Comparison of ENCODE assay signal across 12 mouse cellular contexts in genomic region chr3:126995970-126996369, GRCm38 (mm10).
DNase-seq lines count a peak whose midpoint lies in the region; ATAC-seq and TF ChIP-seq lines count a peak whose summit lies in the region.
"Had no signal": no experiment of that assay in that cellular context is flagged by ENCODE, and none has a peak within 500 bp of the region (broad histone marks: within the 10 kb centered on the region; RNA-seq: fewer than 3 reads in every experiment).

No protein-coding gene starts in this region.

- TF ChIP-seq POLR2A in cortical plate, adult 2 months (IDR thresholded peaks at IDR 0.05; ENCODE audit: extremely low read depth, insufficient read depth, low read length) = no peak

- peaks cover 47% of the 10 kb centered on the region for H3K4me1 ChIP-seq in forebrain, embryonic 12.5 days
- H3K4me1 ChIP-seq in forebrain, embryonic 10.5 days = peaks cover 62% of the 10 kb centered on the region
- H3K4me1 ChIP-seq in cortical plate, adult 2 months (ENCODE audit: control insufficient read depth, insufficient read depth, low read length) = peaks cover 6% of the 10 kb centered on the region

- peak overlapping the region; percentile 53; the same call in 1 of the 2 replicates for H3K27ac ChIP-seq in forebrain, embryonic 12.5 days
- H3K27ac ChIP-seq in forebrain, embryonic 10.5 days = no peak overlapping the region
- peak overlapping the region; percentile 92 for H3K27ac ChIP-seq in layer of hippocampus, adult 2 months
- no peak overlapping the region for H3K27ac ChIP-seq in cortical plate, adult 2 months (ENCODE audit: insufficient read depth, low read length)

- H3K27me3 ChIP-seq in forebrain, embryonic 12.5 days = no peaks in the 10 kb centered on the region
- no peaks in the 10 kb centered on the region for H3K27me3 ChIP-seq in forebrain, embryonic 10.5 days (ENCODE audit: poor library complexity, severe bottlenecking)
- H3K27me3 ChIP-seq: neural tube, embryonic 15.5 days had no signal

- peak overlapping the region; percentile 15; the same call in 1 of the 2 replicates for H3K4me3 ChIP-seq in forebrain, embryonic 12.5 days (replicated peaks)
- no peak overlapping the region for H3K4me3 ChIP-seq in forebrain, embryonic 10.5 days
- peak overlapping the region; percentile 46; the same call in 1 of the 2 replicates for H3K4me3 ChIP-seq in layer of hippocampus, adult 2 months
- H3K4me3 ChIP-seq in cortical plate, adult 2 months (ENCODE audit: insufficient read depth, low read length) = no peak overlapping the region
- H3K4me3 ChIP-seq: erythroblast, embryonic 14.5 days; neural tube, embryonic 15.5 days had no signal

- H3K9ac ChIP-seq in forebrain, embryonic 12.5 days = no peak overlapping the region
- H3K9ac ChIP-seq: neural tube, embryonic 15.5 days had no signal

- DNase-seq in forebrain, embryonic 10.5 days (ENCODE audit: extremely low spot score, low spot score) = no peak
- DNase-seq in layer of hippocampus, adult 2 months (ENCODE audit: low spot score in 2 of 2) = no peak
- DNase-seq in layer of hippocampus, adult 9-11 months = no peak
- DNase-seq in 416B (ENCODE audit: low read depth) = peak; percentile 3
- DNase-seq in thymus, postnatal 36 days = no peak
- DNase-seq: left cerebral cortex, postnatal 4 days; right cerebral cortex, postnatal 4 days had no signal

- H3K4me2 ChIP-seq in forebrain, embryonic 12.5 days = peak overlapping the region; percentile 34

- peak; percentile 79 for TF ChIP-seq CTCF in layer of hippocampus, adult 2 months (conservative IDR thresholded peaks at IDR 0.05)
- peak; percentile 33; the same call in 1 of the 2 replicates for TF ChIP-seq CTCF in cortical plate, adult 2 months (IDR thresholded peaks at IDR 0.05; ENCODE audit: extremely low read depth, insufficient read depth, low read length)

- no peak for ATAC-seq in forebrain, embryonic 12.5 days (ENCODE audit: low FRiP score)
- no peak for ATAC-seq in cerebellum, adult (ENCODE audit: insufficient number of reproducible peaks, low FRiP score, low TSS enrichment)

- H3K9me3 ChIP-seq in forebrain, embryonic 12.5 days = no peaks in the 10 kb centered on the region
- no peaks in the 10 kb centered on the region for H3K9me3 ChIP-seq in forebrain, embryonic 10.5 days
- H3K9me3 ChIP-seq: neural tube, embryonic 15.5 days had no signal

- no peaks in the 10 kb centered on the region for H3K36me3 ChIP-seq in forebrain, embryonic 12.5 days (replicated peaks)
- H3K36me3 ChIP-seq in forebrain, embryonic 10.5 days (replicated peaks) = no peaks in the 10 kb centered on the region

- WGBS in forebrain, embryonic 12.5 days = 65% methylated on average over 4 of the region's 4 CpGs
- WGBS in forebrain, embryonic 10.5 days = 76% methylated on average over 4 of the region's 4 CpGs

Comparison
In these comparisons a context has a peak if more than half of its experiments do, and no peak if none do; other contexts are left out.
1. H3K27ac ChIP-seq: peak in forebrain, embryonic 12.5 days (single experiment) and layer of hippocampus, adult 2 months (single experiment); none in forebrain, embryonic 10.5 days (single experiment) and cortical plate, adult 2 months (single experiment).
2. H3K4me3 ChIP-seq: peak in forebrain, embryonic 12.5 days (single experiment) and layer of hippocampus, adult 2 months (single experiment); none in forebrain, embryonic 10.5 days (single experiment) and cortical plate, adult 2 months (single experiment).